Mouse (Mus musculus): ENCODE data around the gene Meltf.

The Meltf gene

DNA sequence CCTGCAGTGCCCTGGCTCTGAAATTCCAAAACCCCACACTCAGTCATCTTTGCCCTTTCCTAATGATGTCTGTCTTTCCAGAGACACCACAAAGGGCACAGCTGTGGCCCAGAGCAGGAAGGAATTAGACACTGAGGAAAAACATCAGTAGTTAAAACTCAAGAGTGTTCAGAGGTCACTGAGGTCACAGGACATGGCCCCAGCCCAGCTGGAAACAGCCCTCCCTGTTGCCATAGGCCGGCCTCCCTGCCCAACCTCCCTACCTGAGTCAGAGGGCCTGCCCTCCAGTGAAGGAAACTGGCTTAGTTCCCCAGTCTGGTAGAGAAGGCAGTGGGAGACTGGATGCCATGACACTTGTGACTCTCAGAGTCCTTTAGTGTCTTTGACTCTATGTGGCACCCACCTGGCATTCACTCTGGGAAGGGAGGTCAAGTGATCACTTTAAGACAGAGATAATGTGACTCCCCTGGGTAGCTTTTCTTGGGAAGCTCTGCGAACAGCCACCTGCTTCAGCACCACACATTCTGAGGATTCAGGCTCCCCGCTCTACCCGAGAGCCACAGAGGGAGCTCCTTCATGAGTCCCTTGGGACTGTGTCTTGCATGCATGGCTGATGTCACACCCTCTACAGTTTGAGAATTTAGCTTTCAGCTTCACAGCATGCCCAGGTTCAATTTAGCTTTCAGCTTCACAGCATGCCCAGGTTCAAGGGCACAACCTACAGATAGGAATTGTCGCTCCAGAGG is 15.0 kb downstream of the Meltf start:
- DNase-seq (ENCODE audit: low read depth in 1 of 2, low spot score in 2 of 2), result no peak

GRCm38 (mm10) chr16:31896971-31897774 is 18.6 kb downstream of the Meltf start:
- no peak for DNase-seq (ENCODE audit: low read depth in 1 of 2, low spot score in 2 of 2)

GRCm38 (mm10) chr16:31898546-31899326 is 20.1 kb downstream of the Meltf start:
- no peak for DNase-seq (ENCODE audit: low read depth in 1 of 2, low spot score in 2 of 2)

GRCm38 (mm10) chr16:31901886-31902285 is 23.3 kb downstream of the Meltf start:
- DNase-seq (ENCODE audit: low read depth in 1 of 2, low spot score in 2 of 2), result no peak

DNA sequence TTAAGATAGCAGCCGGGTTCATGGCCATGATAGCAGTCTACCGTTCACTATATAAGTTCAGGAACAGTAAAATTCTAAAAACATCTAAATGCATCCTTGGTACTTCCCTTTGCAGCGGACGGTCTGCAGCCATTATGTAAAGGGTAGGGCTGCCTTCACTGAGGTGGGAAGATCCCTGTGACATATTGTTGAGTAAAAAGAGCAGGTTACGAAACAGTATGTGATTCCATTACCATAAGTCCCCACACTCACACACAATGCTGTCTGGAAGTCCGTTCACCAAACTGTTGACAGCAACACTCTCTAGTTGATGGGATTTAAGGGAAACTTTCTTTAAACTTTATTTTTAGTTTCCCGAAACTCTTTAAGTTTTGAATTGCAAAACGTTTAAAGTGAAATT is 24.6 kb downstream of the Meltf start:
- no peak for DNase-seq (ENCODE audit: low read depth in 1 of 2, low spot score in 2 of 2)

DNA sequence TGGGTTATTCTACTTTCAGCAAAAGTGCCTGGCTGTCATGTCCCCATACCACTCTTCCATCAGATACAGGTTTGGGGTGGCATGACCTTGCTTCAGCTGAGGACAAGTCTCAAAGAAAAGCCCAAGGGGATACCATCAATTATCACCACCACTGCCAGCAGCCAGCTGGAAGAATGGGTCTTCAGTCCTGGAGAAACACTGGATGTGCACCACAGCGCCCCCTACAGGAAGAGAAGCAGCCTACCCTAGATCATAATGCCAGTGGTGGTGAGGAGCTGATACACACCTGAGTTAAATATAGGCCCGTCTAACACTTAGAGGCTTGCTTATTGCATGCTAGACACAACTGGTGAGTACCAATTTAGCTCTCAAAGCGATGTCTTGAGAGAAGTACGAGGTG is 26.7 kb downstream of the Meltf start:
- DNase-seq (ENCODE audit: low read depth in 1 of 2, low spot score in 2 of 2), result no peak

DNA sequence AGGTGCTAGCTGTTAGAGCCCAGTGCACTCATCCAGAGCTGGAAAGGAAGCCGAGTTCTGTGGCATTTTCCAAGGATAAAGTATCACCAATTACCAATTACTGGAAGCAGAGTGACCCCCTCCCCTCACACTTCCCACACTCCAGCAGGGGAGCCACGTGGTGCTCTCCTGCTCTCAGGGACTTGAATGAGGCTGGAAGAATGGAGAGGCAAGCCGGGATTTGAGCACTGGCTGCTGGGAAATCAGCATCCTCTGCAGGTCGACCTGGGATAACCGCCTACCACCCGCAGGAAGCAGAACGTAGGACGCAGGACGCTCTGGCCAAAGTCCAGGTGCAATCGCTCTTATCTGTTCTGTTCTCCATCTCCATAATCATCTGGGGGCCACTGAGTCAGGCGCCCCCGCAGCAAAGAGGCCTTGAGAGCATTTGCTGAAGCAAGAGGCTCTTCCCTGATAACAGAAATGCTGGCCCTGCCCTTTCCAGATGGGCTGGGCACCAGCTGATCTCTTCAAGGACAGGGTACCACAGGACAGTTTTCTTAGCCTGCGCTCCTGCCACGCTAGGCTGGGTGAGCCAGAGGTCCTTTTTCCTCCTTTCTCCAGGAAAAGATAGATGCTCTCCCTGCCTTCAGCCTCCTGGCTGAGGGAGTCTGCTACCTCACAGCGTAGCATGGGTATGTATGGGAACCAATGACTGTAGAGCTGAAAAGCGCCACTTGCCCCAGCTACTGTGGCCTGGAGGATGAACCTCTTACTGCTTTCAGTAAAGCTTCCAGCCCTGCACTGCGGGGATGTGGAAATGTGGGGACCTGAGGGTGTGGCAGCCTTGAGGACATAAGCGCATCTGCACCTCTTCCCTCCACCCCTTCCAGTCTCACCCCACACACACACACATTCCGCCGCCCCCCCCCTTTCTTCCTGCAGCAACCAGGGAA is 27.5 kb downstream of the Meltf start:
- DNase-seq (ENCODE audit: low read depth in 1 of 2, low spot score in 2 of 2), result no peak

DNA sequence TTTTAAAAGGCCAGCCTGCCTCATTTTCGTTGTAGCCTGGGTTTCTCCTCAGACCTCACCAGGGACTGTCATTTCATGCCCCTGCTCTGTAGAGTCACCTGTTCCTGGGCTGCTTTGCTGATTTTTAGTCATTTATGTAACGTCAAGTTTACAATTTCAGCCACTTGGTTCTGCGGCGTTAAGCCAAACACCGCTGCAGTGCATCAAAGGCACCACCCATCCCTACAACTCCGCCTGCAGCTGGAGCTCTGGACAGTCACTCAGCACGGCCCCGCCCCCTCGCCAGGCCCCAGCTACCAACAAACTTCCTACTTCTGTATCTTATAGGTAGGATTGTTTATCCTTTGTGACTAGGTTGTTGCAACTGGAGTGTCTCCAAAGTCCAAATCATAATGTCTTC is 28.3 kb downstream of the Meltf start:
- no peak for DNase-seq (ENCODE audit: low read depth in 1 of 2, low spot score in 2 of 2)

- no peak for DNase-seq (ENCODE audit: low read depth in 1 of 2, low spot score in 2 of 2)
These were observed 30.3 kb downstream of the Meltf start for GRCm38 (mm10) chr16:31908959-31909358.

- no peak for DNase-seq (ENCODE audit: low read depth in 1 of 2, low spot score in 2 of 2)
These were observed 31.8 kb downstream of the Meltf start for GRCm38 (mm10) chr16:31910281-31910847.

DNA sequence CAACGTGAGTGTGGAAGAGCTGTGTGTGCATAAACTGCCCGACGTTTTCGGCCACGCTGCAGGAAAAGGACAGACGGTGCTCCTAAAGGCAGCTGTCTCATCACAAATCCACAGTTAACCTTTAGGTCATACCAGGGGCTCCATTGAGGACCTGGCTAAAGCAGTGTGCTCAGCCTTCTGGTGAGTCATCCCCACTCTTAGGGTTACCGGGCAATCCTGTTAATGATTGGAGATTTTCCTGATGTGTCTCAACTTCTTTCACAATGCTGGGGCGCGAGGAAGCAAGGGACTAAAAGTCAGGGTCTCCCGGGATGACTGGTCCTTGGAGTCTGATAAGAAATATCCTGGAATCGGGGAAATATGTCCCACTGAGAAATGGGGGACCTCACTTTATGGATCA is 39.2 kb downstream of the Meltf start:
- no peak for DNase-seq (ENCODE audit: low read depth in 1 of 2, low spot score in 2 of 2)

DNA sequence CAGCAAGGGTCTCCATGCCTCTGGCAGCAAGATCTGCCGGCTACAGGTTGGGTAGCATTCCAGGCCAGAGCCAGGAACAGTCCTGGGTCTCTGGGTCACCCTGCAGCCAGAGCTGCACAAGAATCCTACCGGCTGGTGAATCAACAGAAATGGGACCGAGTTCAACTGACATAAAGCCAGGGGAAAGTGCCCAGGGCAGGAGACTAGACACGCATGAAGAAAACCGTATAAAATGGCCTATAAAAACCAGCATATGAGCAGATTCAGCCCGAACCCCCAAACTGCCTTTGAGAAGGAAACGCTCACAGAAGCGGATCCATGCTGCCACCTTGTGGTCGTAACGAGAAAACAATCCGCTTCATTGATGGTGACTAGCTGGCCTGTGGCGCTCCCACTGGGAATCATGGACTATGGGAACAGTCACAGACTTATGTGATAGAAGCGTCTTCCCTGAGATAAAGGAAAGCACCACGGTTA is 39.7 kb downstream of the Meltf start:
- DNase-seq (ENCODE audit: low read depth in 1 of 2, low spot score in 2 of 2), result peak in 1 of 2 experiments; percentile 48

GRCm38 (mm10) chr16:31924368-31924767 is 45.8 kb downstream of the Meltf start:
- DNase-seq (ENCODE audit: low read depth in 1 of 2, low spot score in 2 of 2), result no peak

DNA sequence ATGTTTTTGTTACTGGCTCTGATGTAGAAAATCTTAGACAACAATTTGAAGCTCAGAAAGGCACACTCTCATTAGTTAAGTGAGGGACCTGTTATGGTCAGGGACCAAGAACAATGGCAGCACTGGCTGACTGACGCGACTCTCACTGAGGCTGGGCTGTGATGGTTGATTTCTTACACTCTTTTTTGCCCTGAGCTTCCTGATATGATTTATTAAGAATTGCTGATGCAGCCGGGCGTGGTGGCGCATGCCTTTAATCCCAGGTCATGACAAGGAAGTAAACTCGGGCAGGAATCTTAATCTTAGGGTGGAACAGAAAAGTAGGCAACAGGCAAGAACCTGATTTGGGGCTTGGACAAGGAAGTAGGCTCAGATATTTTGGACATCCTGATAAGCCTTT is 47.5 kb downstream of the Meltf start:
- no peak for DNase-seq (ENCODE audit: low read depth in 1 of 2, low spot score in 2 of 2)

- DNase-seq (ENCODE audit: low read depth in 1 of 2, low spot score in 2 of 2), result peak in 1 of 2 experiments; percentile 66
These were observed 48.1 kb downstream of the Meltf start for GRCm38 (mm10) chr16:31926547-31927182.

DNA sequence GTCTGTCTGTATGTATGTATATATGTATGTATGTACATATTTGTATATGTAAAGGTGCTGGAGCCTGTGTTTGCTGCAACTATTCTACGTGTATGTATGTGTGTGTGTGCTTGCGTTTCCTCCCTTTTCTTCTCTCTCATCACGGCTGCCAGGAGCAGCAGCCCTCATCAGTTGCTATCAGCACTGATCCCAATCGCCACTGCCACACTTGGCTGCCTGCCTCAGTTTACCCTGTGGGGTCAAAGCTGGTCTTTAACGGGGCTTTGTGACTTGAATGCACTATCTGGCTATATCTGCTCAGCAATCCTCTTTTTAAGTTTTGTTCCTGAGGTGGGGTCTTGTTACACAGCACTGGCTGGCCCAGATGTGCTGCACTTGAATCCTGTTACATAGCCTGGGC is 48.8 kb downstream of the Meltf start:
- no peak for DNase-seq (ENCODE audit: low read depth in 1 of 2, low spot score in 2 of 2)

DNA sequence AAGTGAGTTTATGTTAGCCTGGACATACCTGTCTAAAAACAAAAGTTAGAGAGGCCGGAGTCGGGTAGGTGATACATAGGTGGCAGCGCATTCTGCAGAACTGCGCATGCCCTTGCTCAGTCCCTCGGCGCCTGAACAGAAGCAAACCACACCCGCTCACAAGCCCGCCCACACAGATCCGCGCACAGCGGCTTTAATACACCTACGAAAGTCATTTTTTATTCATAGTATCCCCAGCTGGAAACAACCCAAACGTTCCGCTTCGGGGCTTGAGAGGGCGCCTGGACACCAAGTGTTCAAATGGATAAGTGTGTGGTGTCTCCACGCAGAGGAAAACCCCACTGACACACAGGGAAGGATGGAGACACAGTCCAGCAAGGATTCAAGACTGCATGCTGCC is 52.7 kb downstream of the Meltf start:
- no peak for DNase-seq (ENCODE audit: low read depth in 1 of 2, low spot score in 2 of 2)

DNA sequence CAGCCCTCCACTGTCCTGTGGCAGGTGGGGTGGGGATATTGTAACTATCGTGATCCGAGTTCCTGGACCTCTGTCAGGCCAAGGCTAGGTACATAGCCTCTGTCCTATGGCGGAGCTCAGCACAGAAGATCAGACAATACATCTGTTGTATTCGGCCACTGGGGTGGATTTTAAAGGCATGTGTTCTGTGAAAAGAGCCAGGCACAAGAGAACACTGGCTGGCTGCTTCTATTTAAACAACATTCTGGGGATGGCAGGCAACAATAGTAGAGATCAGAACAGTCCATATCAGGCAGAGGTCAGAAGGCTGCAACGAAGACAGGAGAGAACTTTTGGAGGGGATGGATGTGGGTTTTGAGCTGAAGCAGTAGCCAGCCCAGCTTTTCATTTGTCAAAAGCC is 53.6 kb downstream of the Meltf start:
- DNase-seq (ENCODE audit: low read depth in 1 of 2, low spot score in 2 of 2), result no peak

- DNase-seq (ENCODE audit: low read depth in 1 of 2, low spot score in 2 of 2), result peak; percentile 38 to 73
These were observed 54.5 kb downstream of the Meltf start for GRCm38 (mm10) chr16:31932840-31933697.

Measured in monocyte, adult 2 months (primary cell).